Mouse (Mus musculus) liver, postnatal 0 days (tissue): ENCODE data around the gene Vwa7.

Experiments
- CTCF ChIP-seq: sonication (generic); IDR thresholded peaks from 2 replicates; pipeline ENCODE4 v1.5.1; 2016; ENCODE audit warnings: antibody characterized with exemption, low read depth
- EP300 ChIP-seq: IDR thresholded peaks from 2 replicates; pipeline ENCODE4 v1.6.1; 2016; ENCODE audit warnings: antibody characterized with exemption, low read depth, mild to moderate bottlenecking

DNA sequence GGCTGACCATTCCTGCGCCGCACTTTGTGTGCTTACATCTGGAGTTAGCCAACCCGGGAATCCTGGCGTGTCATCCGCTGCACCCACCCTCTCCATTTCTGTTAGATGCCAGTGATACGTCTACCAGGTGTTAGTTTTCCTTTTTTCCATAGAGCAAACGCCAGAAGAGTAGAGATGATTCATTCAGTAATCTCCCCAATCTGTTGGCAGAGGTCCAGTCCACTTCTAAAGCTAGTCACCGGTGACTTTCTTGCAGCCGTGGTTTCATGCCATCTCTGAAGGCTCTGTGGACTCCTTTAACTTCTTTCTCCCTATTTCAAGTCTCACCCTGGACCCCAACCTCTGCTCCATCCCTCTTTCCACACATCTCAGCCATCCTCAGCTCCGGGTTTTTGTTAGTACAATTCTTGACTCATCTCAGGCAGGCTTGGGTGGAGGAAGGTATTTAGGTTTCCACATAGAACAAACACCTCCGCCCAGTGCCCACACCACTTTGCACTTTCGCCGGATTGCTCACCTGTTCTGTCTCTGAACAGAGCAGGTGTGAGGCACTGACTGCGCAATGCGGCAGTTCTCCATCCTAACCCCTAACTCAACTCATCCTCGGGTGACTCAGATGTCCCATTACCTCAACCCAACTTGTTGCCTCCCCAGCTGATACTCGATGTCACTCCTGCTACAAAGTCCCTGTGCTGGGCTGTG is 52.0 kb downstream of the Vwa7 start:
- TF ChIP-seq EP300, result no peak
- TF ChIP-seq CTCF, result no peak
